Mouse (Mus musculus) Muller cell, postnatal 12 days (primary cell): ENCODE data around the gene Galc.

Source experiments
- DNase-seq: peaks from one replicate; pipeline ENCODE4 v3.0.0-alpha.2; 2015; ENCODE audit errors: inconsistent ontology term

Galc gene

GRCm38 (mm10) chr12:98181729-98182128 is 77.5 kb downstream of the Galc start:
- DNase-seq: peak; percentile 47

- no peak for DNase-seq
These were observed 78.5 kb downstream of the Galc start for GRCm38 (mm10) chr12:98180807-98181206.

GRCm38 (mm10) chr12:98180235-98180800 is 78.9 kb downstream of the Galc start:
- DNase-seq: no peak

- no peak for DNase-seq
These were observed 79.8 kb downstream of the Galc start for GRCm38 (mm10) chr12:98179496-98179895.

GRCm38 (mm10) chr12:98176632-98177031 is 82.6 kb downstream of the Galc start:
- DNase-seq: no peak

GRCm38 (mm10) chr12:98161901-98162300 is 97.4 kb downstream of the Galc start:
- no peak for DNase-seq

GRCm38 (mm10) chr12:98160867-98161266 is 98.4 kb downstream of the Galc start:
- DNase-seq: no peak
